Mouse (Mus musculus) CD8-positive naive resting alpha-beta T cell, adult 2 months (primary cell): ENCODE measurements around the gene Fut8.
"Not testable (repeated sequence)": the region's sequence is repeated elsewhere in the genome, so short reads cannot be mapped to it uniquely, and the experiment has no call there.

Experiments
- DNase-seq, 2 experiments: peaks; one replicate each; pipeline ENCODE4 v3.0.0; 2022; ENCODE audit warnings: low read depth in 2 of 2, low spot score in 2 of 2

The Fut8 gene

GRCm38 (mm10) chr12:77222272-77222874, 15.6 kb upstream of the Fut8 start:
- no peak for DNase-seq

- no peak for DNase-seq
These were observed 14.3 kb upstream of the Fut8 start for GRCm38 (mm10) chr12:77223595-77223994.

GRCm38 (mm10) chr12:77224121-77224520, 13.8 kb upstream of the Fut8 start:
- DNase-seq: no peak

GRCm38 (mm10) chr12:77224891-77225290, 13.0 kb upstream of the Fut8 start:
- no peak for DNase-seq

GRCm38 (mm10) chr12:77225727-77226126, 12.2 kb upstream of the Fut8 start:
- DNase-seq: no peak

GRCm38 (mm10) chr12:77235958-77236357, 2.0 kb upstream of the Fut8 start:
- DNase-seq: no peak

- peak; percentile 71 to 79 for DNase-seq
These were observed 835 bp downstream of the Fut8 start for GRCm38 (mm10) chr12:77238531-77239389.

- DNase-seq: peak; percentile 23 to 37
These were observed 1.6 kb downstream of the Fut8 start for GRCm38 (mm10) chr12:77239390-77240061.

- DNase-seq: no peak
These were observed 2.4 kb downstream of the Fut8 start for GRCm38 (mm10) chr12:77240372-77240771.

- peak in 1 of 2 experiments; percentile 3 for DNase-seq
These were observed 2.9 kb downstream of the Fut8 start for GRCm38 (mm10) chr12:77240839-77241238.

GRCm38 (mm10) chr12:77262650-77263049, 24.7 kb downstream of the Fut8 start:
- peak; percentile 4 to 19 for DNase-seq

- DNase-seq: no peak
These were observed 25.9 kb downstream of the Fut8 start for GRCm38 (mm10) chr12:77263816-77264215.

- no peak for DNase-seq
These were observed 32.8 kb downstream of the Fut8 start for GRCm38 (mm10) chr12:77270694-77271093.

- no peak for DNase-seq
These were observed 50.6 kb downstream of the Fut8 start for GRCm38 (mm10) chr12:77288507-77288906.

GRCm38 (mm10) chr12:77291017-77291416, 53.1 kb downstream of the Fut8 start:
- no peak for DNase-seq

- not testable (repeated sequence) for DNase-seq
These were observed 53.9 kb downstream of the Fut8 start for GRCm38 (mm10) chr12:77291864-77292263.

- DNase-seq: no peak
These were observed 54.7 kb downstream of the Fut8 start for GRCm38 (mm10) chr12:77292375-77293258.

GRCm38 (mm10) chr12:77296119-77296518, 58.2 kb downstream of the Fut8 start:
- no peak for DNase-seq

- DNase-seq: no peak
These were observed 59.2 kb downstream of the Fut8 start for GRCm38 (mm10) chr12:77297114-77297513.

GRCm38 (mm10) chr12:77297858-77298257, 59.9 kb downstream of the Fut8 start:
- no peak for DNase-seq

GRCm38 (mm10) chr12:77302011-77302410, 64.1 kb downstream of the Fut8 start:
- DNase-seq: no peak
